Mouse (Mus musculus) erythroblast, embryonic 14.5 days (primary cell): ENCODE data around the gene Rai14. TPM values are rescaled to one million over a fixed set of nuclear protein-coding genes. Genes with fewer than 3 reads are reported as not detected.

Experiments used
- H3K27me3 ChIP-seq: 2 replicates; pipeline ENCODE4 v1.6.1; 2012; ENCODE audit warnings: inconsistent platforms; ENCODE audit not compliant: control insufficient read depth
- H3K36me3 ChIP-seq: 2 replicates; pipeline ENCODE4 v1.6.1; 2012; ENCODE audit warnings: mild to moderate bottlenecking, inconsistent platforms; ENCODE audit not compliant: control insufficient read depth
- H3K4me1 ChIP-seq: 2 replicates; pipeline ENCODE4 v1.6.1; 2012; ENCODE audit warnings: inconsistent platforms; ENCODE audit not compliant: control insufficient read depth
- H3K4me3 ChIP-seq: replicated peaks from 2 replicates; pipeline ENCODE3; 2012; ENCODE audit warnings: moderate library complexity, mild to moderate bottlenecking, inconsistent platforms
- H3K9me3 ChIP-seq: 2 replicates; pipeline ENCODE4 v1.6.1; 2012; ENCODE audit warnings: low read length, inconsistent platforms, mixed read lengths; ENCODE audit not compliant: control insufficient read depth
- GATA1 ChIP-seq: IDR thresholded peaks from 2 replicates; pipeline ENCODE4 v1.6.1; 2012; ENCODE audit warnings: low read length, inconsistent platforms, mixed read lengths
- TAL1 ChIP-seq: IDR thresholded peaks from 3 replicates; pipeline ENCODE4 v1.6.1; 2012; ENCODE audit warnings: low read length, inconsistent platforms, mixed read lengths
- polyA plus RNA-seq: library from polyadenylated mRNA; stranded (reverse); fragments of >175 nt; gene quantifications from 2 replicates; pipeline ENCODE4 v1.2.3, GENCODE M21; 2012

Gene Rai14
- polyA plus RNA-seq, 1 experiment, result not detected

DNA sequence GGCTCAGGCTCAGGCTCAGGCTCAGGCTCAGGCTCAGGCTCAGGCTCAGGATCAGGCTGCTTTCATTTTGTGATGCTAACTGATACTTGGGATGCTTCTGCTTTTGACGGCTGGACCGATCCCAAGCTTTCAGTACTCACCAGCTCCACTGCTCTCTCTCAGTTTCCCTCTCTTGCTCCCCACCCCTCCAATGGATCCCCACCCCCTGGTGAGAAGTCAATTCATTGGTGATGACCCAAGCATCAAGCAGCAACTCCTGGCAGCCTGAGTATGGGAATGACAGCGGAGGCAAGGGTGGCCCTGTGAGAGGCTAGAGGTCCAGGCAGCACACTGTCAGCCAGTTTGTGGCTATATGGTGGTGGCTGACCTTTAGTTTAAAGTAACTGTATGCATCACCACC, 94.7 kb downstream of the Rai14 start:
- Histone ChIP-seq H3K4me3 (no peak overlapping the region), H3K9me3 (no peaks in the 10 kb centered on the region), H3K36me3 (no peaks in the 10 kb centered on the region), H3K4me1 (no peaks in the 10 kb centered on the region), H3K27me3 (no peaks in the 10 kb centered on the region)
- TF ChIP-seq TAL1, result no peak
- no peak for TF ChIP-seq GATA1

DNA sequence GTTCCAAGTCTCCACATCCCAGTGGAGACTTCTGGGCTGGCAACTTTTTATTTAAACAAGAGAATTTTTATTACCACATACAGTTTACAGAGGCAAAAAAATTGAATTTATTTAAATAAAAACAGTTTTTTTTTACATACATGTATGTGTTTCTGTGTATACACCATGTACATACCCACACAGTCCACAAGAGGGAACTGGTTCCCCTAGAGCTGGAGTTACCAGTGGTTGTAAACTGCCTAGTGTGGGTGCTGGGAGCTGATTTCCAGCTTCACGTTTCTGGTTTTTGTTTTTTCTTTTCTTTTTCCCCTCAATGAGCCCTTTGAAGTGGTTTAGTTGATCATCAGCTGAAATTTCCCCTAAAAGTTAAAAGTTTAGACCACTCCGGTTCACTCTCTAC, 96.1 kb downstream of the Rai14 start:
- Histone ChIP-seq H3K9me3 (no peaks in the 10 kb centered on the region), H3K4me1 (no peaks in the 10 kb centered on the region), H3K36me3 (no peaks in the 10 kb centered on the region), H3K27me3 (no peaks in the 10 kb centered on the region), H3K4me3 (no peak overlapping the region)
- TF ChIP-seq TAL1, result no peak
- TF ChIP-seq GATA1, result no peak

GRCm38 (mm10) chr15:10616001-10616400, 98.4 kb downstream of the Rai14 start:
- Histone ChIP-seq H3K9me3 (no peaks in the 10 kb centered on the region), H3K27me3 (no peaks in the 10 kb centered on the region), H3K4me3 (no peak overlapping the region), H3K36me3 (no peaks in the 10 kb centered on the region), H3K4me1 (no peaks in the 10 kb centered on the region)
- TF ChIP-seq TAL1 (no peak), GATA1 (no peak)

DNA sequence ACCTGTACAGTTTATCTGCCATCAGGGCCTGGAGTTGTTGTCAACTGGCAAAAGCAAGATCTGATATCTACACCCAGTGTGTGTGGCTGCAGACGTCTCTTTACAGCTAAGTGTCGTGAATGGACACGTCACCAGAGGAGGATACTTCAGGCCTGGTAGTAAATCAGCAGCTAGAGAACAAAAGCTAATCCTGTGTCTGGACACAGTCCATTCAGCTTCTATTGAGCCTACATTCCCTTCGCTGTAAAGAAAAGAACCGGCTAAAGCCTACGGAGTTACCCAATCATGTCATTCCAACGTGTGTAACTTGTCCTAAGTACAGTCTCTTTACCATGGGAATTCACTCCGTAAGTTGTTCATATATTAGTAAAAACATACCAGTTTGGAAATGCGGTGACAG, 103.4 kb downstream of the Rai14 start:
- Histone ChIP-seq H3K27me3 (no peaks in the 10 kb centered on the region), H3K36me3 (no peaks in the 10 kb centered on the region; the same call in 1 of the 2 replicates), H3K4me3 (no peak overlapping the region), H3K4me1 (no peaks in the 10 kb centered on the region), H3K9me3 (no peaks in the 10 kb centered on the region)
- TF ChIP-seq GATA1 (no peak), TAL1 (no peak)

- no peak for TF ChIP-seq TAL1
- TF ChIP-seq GATA1, result no peak
- Histone ChIP-seq H3K4me3 (no peak overlapping the region), H3K27me3 (no peaks in the 10 kb centered on the region), H3K36me3 (peaks cover 2% of the 10 kb centered on the region; the same call in 1 of the 2 replicates), H3K4me1 (no peaks in the 10 kb centered on the region), H3K9me3 (no peaks in the 10 kb centered on the region)
Measured at GRCm38 (mm10) chr15:10609107-10609506, 105.3 kb downstream of the Rai14 start.

DNA sequence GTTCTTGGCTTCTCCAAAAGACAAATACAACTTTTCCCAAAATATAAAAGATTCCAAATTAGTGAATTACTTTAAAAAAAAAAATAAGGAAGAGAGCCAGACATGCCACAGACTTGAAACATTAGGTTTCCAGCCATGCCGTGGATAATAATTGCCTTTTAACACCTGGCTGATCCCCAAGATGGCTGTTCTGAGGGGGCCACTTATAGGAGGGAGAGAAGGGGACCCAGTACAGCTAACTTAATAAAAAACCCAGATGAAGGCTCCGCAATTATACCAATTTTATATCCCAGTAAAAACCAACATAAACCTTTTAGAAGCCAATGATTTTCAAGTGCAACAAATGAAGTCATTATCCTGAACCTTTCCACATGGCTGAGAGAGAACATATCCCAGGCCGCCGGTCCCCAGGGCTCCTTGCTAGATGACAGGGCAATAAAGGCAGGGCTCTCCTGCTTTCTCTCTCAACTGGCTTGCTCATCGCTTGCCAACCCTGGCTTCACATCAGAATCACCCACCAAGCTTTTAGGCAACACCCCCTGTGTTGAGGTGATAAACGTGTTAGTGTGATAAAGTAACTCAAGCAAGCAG, 105.8 kb downstream of the Rai14 start:
- no peaks in the 10 kb centered on the region for H3K4me1 ChIP-seq
- no peak overlapping the region for H3K4me3 ChIP-seq
- H3K36me3 ChIP-seq, result peaks cover 2% of the 10 kb centered on the region; the same call in 1 of the 2 replicates
- TF ChIP-seq GATA1 (no peak), TAL1 (no peak)
- H3K9me3 ChIP-seq, result no peaks in the 10 kb centered on the region
- no peaks in the 10 kb centered on the region for H3K27me3 ChIP-seq

DNA sequence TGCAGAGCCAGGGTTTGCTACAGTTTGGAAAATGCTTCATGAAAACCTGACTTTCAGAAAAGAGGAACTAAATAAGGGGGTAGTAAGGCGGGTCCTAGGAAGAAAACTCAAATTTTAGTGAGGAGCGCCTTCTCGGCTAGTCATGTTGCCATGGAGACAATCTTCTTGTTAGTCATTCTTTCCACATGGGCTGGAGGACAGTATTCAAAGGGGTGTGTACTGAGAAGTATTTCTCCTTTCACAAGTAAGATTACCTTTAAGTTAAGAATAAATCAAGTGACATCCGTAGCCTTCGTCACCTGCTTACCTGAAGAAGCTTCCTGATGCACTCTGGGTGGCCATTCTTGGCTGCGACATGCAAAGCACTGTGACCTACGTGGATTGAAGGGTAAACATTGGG, 115.0 kb downstream of the Rai14 start:
- no peaks in the 10 kb centered on the region for H3K4me1 ChIP-seq
- no peaks in the 10 kb centered on the region for H3K36me3 ChIP-seq
- TF ChIP-seq TAL1 (no peak), GATA1 (no peak)
- H3K27me3 ChIP-seq, result no peaks in the 10 kb centered on the region
- H3K9me3 ChIP-seq, result no peaks in the 10 kb centered on the region
- no peak overlapping the region for H3K4me3 ChIP-seq

DNA sequence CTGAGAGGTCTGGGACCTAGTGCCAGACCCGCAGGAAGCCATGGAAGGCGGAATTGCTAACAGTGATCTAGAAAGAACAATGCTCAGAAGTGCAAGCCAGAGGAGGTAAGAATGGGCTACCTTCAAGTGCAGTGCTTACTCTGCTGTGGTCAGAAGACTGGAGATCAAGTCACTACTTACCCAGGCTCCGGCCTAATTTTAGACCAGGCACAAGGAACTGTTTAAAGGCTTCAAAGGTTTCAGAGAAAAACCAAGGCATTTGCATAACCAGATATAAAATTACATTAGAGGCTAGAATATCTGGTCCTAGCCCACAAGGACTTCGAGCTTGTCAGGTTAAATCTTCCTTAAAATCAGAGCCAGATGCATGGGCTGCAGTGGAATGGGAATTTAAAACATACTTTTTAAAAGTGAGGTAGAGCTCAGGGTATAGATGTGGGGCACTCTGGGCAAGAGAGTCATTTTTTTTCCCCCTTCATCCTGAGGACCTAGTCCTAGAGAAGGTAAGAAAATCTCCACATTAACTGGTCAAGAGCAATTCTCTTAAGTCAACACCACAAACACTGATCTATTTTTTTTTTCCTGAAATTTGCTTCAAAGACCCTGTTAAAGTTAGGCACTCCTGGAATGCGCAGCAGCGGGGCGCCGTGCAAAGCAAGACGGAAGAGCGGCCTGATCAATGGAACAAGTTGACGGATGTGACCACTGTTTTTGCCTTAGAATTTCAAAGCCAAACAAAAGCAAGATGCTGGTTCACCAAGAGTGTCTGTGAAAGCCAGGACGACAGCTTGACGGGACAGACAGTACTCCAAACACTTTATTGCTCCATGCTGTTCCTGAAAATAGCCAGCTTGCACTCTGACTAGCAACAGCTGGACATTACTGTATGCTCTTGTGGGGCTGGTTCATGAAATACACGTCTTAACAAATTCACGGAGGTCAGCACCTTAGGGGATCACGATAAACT, 115.9 kb downstream of the Rai14 start:
- Histone ChIP-seq H3K4me1 (no peaks in the 10 kb centered on the region), H3K4me3 (no peak overlapping the region), H3K36me3 (no peaks in the 10 kb centered on the region), H3K9me3 (no peaks in the 10 kb centered on the region), H3K27me3 (no peaks in the 10 kb centered on the region)
- TF ChIP-seq GATA1, result no peak
- no peak for TF ChIP-seq TAL1

DNA sequence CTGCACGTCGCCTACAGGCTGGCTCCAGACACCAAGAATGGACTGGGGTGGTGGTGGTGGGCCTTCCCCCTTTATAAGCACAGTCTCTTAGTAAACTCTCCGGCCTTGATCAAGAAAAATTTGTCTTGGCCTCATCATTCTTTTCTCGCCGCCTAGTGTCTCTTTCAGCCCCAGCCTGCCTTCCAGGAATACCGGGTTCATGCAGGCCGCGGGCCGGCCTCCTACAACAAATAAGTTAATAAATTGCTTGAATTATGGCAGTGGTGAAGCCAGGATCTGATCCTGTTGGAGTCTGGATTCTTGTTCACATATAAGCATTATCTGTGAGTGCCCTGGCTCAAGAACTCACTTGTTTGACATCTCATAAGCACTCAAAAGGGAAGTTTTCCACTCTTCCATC, 117.6 kb downstream of the Rai14 start:
- Histone ChIP-seq H3K27me3 (no peaks in the 10 kb centered on the region), H3K9me3 (no peaks in the 10 kb centered on the region), H3K4me3 (no peak overlapping the region), H3K4me1 (no peaks in the 10 kb centered on the region), H3K36me3 (no peaks in the 10 kb centered on the region)
- no peak for TF ChIP-seq TAL1
- TF ChIP-seq GATA1, result no peak
